Mouse (Mus musculus) embryonic facial prominence, embryonic 11.5 days (tissue): ENCODE results near the gene Galnt7. TPM values are rescaled to one million over a fixed set of nuclear protein-coding genes. Genes with fewer than 3 reads are reported as not detected.

Source experiments
- ATAC-seq: fragments of 200-750 bp; cut with Nextera tagmentation; replicated peaks from 2 replicates; pipeline ENCODE4 v1.8.0; 2017; ENCODE audit warnings: low read depth; ENCODE audit not compliant: insufficient number of reproducible peaks, low FRiP score, low TSS enrichment
- DNase-seq: peaks from one replicate; pipeline ENCODE4 v3.0.0-alpha.2; 2015; ENCODE audit warnings: low spot score
- H3K27ac ChIP-seq: fragments of 300-500 bp; sonication (generic); replicated peaks from 2 replicates; pipeline ENCODE4 v1.5.1; 2014; ENCODE audit warnings: mild to moderate bottlenecking, low read depth, low read length, control low read depth
- H3K27me3 ChIP-seq: fragments of 300-500 bp; sonication (generic); 2 replicates; pipeline ENCODE4 v1.6.1; 2014; ENCODE audit warnings: mild to moderate bottlenecking, low read length, moderate library complexity, mixed read lengths; ENCODE audit not compliant: control insufficient read depth, insufficient read depth
- H3K36me3 ChIP-seq: fragments of 300-500 bp; sonication (generic); replicated peaks from 2 replicates; pipeline ENCODE4 v1.6.1; 2014; ENCODE audit warnings: low read depth, mild to moderate bottlenecking, low read length, moderate library complexity, mixed read lengths; ENCODE audit not compliant: control insufficient read depth, insufficient read depth
- H3K4me1 ChIP-seq: fragments of 300-500 bp; sonication (generic); 2 replicates; pipeline ENCODE4 v1.6.1; 2014; ENCODE audit warnings: low read length, mixed read lengths; ENCODE audit not compliant: control insufficient read depth, insufficient read depth
- H3K4me2 ChIP-seq: fragments of 300-500 bp; sonication (generic); 2 replicates; pipeline ENCODE4 v1.6.1; 2014; ENCODE audit warnings: low read depth, mild to moderate bottlenecking, control low read depth, low read length, moderate library complexity
- H3K4me3 ChIP-seq: fragments of 300-500 bp; sonication (generic); 2 replicates; pipeline ENCODE4 v1.5.1; 2014; ENCODE audit warnings: low read depth, low read length, control low read depth
- H3K9ac ChIP-seq: fragments of 300-500 bp; sonication (generic); replicated peaks from 2 replicates; pipeline ENCODE4 v1.6.1; 2014; ENCODE audit warnings: mild to moderate bottlenecking, control low read depth, low read length
- H3K9me3 ChIP-seq: fragments of 300-500 bp; sonication (generic); replicated peaks from 2 replicates; pipeline ENCODE4 v1.6.1; 2016; ENCODE audit warnings: mild to moderate bottlenecking, low read length, inconsistent platforms, mixed read lengths; ENCODE audit not compliant: control insufficient read depth
- WGBS: fragments of 180-500 bp; shearing (Covaris S2); extraction: QIAGEN DNeasy Blood & Tissue Kit; methylation state at CpG from one replicate; pipeline ENCODE4 v1.1.7; 2014; 5-methylcytosine and 5-hydroxymethylcytosine counted together
- polyA plus RNA-seq: library from polyadenylated mRNA; unstranded; fragments of >200 nt; fragmentation: Nextera tagmentation; extraction: Ambion mirVana; gene quantifications from 2 replicates; pipeline ENCODE4 v1.2.1, GENCODE M21; 2014

Galnt7 gene
- polyA plus RNA-seq, 1 experiment from 2014 or later: 18.2 TPM

- no peak overlapping the region for H3K4me3 ChIP-seq
- ATAC-seq (no peak), DNase-seq (no peak)
- no peaks in the 10 kb centered on the region for H3K27me3 ChIP-seq
- 90% methylated on average over 9 of the region's 9 CpGs for WGBS
- H3K36me3 ChIP-seq: no peaks in the 10 kb centered on the region
- no peaks in the 10 kb centered on the region for H3K9me3 ChIP-seq
- H3K4me2 ChIP-seq: no peak overlapping the region
- H3K4me1 ChIP-seq: no peaks in the 10 kb centered on the region
- no peak overlapping the region for H3K9ac ChIP-seq
- no peak overlapping the region for H3K27ac ChIP-seq
Observed at GRCm38 (mm10) chr8:57541405-57541804, 111.4 kb downstream of the Galnt7 start.

- Histone ChIP-seq H3K27ac (no peak overlapping the region), H3K9ac (no peak overlapping the region), H3K4me3 (no peak overlapping the region), H3K27me3 (no peaks in the 10 kb centered on the region), H3K4me1 (no peaks in the 10 kb centered on the region), H3K36me3 (no peaks in the 10 kb centered on the region), H3K4me2 (no peak overlapping the region), H3K9me3 (no peaks in the 10 kb centered on the region)
- WGBS: 90% methylated on average over 11 of the region's 11 CpGs
- DNase-seq: no peak
- ATAC-seq: no peak
Observed at GRCm38 (mm10) chr8:57540951-57541350, 111.9 kb downstream of the Galnt7 start.

- H3K27me3 ChIP-seq: no peaks in the 10 kb centered on the region
- 44% methylated on average over 12 of the region's 12 CpGs for WGBS
- ATAC-seq: peak; percentile 34; the same call in 1 of the 2 replicates
- no peak overlapping the region for H3K4me2 ChIP-seq
- H3K27ac ChIP-seq: no peak overlapping the region
- DNase-seq: peak; percentile 92
- H3K36me3 ChIP-seq: no peaks in the 10 kb centered on the region
- no peaks in the 10 kb centered on the region for H3K4me1 ChIP-seq
- no peaks in the 10 kb centered on the region for H3K9me3 ChIP-seq
- no peak overlapping the region for H3K9ac ChIP-seq
- no peak overlapping the region for H3K4me3 ChIP-seq
Observed at GRCm38 (mm10) chr8:57540110-57540838, 112.6 kb downstream of the Galnt7 start.

GRCm38 (mm10) chr8:57538601-57539000 lies 114.2 kb downstream of the Galnt7 start:
- WGBS: 91% methylated on average over 7 of the region's 7 CpGs
- no peak for ATAC-seq

GRCm38 (mm10) chr8:57536167-57536566 lies 116.7 kb downstream of the Galnt7 start:
- H3K27me3 ChIP-seq: no peaks in the 10 kb centered on the region
- 94% methylated on average over 6 of the region's 6 CpGs for whole genome bisulfite sequencing
- H3K4me3 ChIP-seq: no peak overlapping the region
- ATAC-seq: no peak
- no peak overlapping the region for H3K27ac ChIP-seq
- no peak overlapping the region for H3K4me2 ChIP-seq
- DNase-seq: no peak
- no peak overlapping the region for H3K9ac ChIP-seq
- H3K36me3 ChIP-seq: no peaks in the 10 kb centered on the region
- H3K4me1 ChIP-seq: no peaks in the 10 kb centered on the region
- no peaks in the 10 kb centered on the region for H3K9me3 ChIP-seq

More at GRCm38 (mm10) chr8:57538601-57539000, 114.2 kb downstream of the Galnt7 start:
- Histone ChIP-seq H3K27ac (no peak overlapping the region), H3K4me2 (no peak overlapping the region), H3K27me3 (no peaks in the 10 kb centered on the region), H3K4me1 (no peaks in the 10 kb centered on the region), H3K4me3 (no peak overlapping the region), H3K9ac (no peak overlapping the region), H3K9me3 (no peaks in the 10 kb centered on the region), H3K36me3 (no peaks in the 10 kb centered on the region)
- DNase-seq: no peak

- no peak overlapping the region for H3K4me2 ChIP-seq
- no peak overlapping the region for H3K4me3 ChIP-seq
- WGBS: 51% methylated on average over 4 of the region's 4 CpGs
- no peaks in the 10 kb centered on the region for H3K36me3 ChIP-seq
- no peaks in the 10 kb centered on the region for H3K9me3 ChIP-seq
- H3K27ac ChIP-seq: no peak overlapping the region
- H3K4me1 ChIP-seq: no peaks in the 10 kb centered on the region
- ATAC-seq (no peak), DNase-seq (peak; percentile 9)
- H3K27me3 ChIP-seq: no peaks in the 10 kb centered on the region
- H3K9ac ChIP-seq: no peak overlapping the region
Observed at GRCm38 (mm10) chr8:57534495-57534894, 118.3 kb downstream of the Galnt7 start.

GRCm38 (mm10) chr8:57533106-57533505 lies 119.7 kb downstream of the Galnt7 start:
- ATAC-seq: no peak
- H3K27me3 ChIP-seq: no peaks in the 10 kb centered on the region
- no peak overlapping the region for H3K4me2 ChIP-seq
- H3K27ac ChIP-seq: no peak overlapping the region
- no peak overlapping the region for H3K9ac ChIP-seq
- no peaks in the 10 kb centered on the region for H3K9me3 ChIP-seq
- H3K4me1 ChIP-seq: no peaks in the 10 kb centered on the region
- no peak for DNase-seq
- 90% methylated on average over 4 of the region's 4 CpGs for WGBS
- no peaks in the 10 kb centered on the region for H3K36me3 ChIP-seq
- no peak overlapping the region for H3K4me3 ChIP-seq

GRCm38 (mm10) chr8:57532223-57532622 lies 120.6 kb downstream of the Galnt7 start:
- ATAC-seq (no peak), DNase-seq (peak; percentile 39)
- no peaks in the 10 kb centered on the region for H3K36me3 ChIP-seq
- H3K9ac ChIP-seq: no peak overlapping the region
- no peak overlapping the region for H3K4me2 ChIP-seq
- H3K4me3 ChIP-seq: no peak overlapping the region
- H3K9me3 ChIP-seq: no peaks in the 10 kb centered on the region
- H3K27ac ChIP-seq: no peak overlapping the region
- WGBS: 61% methylated on average over 2 of the region's 2 CpGs
- H3K4me1 ChIP-seq: no peaks in the 10 kb centered on the region
- H3K27me3 ChIP-seq: no peaks in the 10 kb centered on the region
